Mouse (Mus musculus): ENCODE data around the gene Yap1.

DNA sequence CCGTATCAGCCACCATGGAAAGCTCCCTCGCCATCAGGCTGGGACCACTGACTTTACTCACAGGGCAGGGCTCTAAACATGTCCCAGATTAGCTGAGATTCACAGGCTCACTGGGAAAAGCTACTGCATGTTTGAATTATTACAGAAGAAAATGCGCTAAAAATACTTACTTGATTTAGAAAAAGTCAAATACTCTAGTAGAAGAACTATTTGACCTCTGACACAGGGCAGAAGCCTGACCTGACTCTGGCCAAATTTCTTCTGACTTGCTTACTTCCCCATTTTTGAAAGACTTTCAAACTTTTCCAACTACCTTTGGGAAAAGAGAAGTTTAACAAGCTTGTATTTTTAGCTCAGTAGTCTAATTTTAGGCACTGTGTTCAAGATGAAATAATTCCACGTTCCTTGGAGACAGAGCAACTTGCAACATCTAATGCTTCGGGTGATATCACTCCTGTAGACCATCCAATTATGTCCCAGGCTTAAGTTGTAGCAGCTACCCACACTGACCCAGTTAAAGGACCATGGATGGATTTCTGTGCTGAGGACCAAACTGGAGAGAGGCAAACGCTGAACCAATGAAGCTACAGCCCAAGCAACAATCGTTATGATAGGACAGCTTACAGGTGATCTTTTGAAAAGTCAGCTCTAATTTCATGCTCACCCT lies 60.5 kb downstream of the Yap1 start:
- TF ChIP-seq CTCF (IDR thresholded peaks at IDR 0.05; ENCODE audit: insufficient read depth, low read length) (no peak), POLR2A (IDR thresholded peaks at IDR 0.05; ENCODE audit: borderline replicate concordance, extremely low read depth, low read depth, low read length) (no peak)
